Mouse (Mus musculus): ENCODE results near the gene Mertk.

DNA sequence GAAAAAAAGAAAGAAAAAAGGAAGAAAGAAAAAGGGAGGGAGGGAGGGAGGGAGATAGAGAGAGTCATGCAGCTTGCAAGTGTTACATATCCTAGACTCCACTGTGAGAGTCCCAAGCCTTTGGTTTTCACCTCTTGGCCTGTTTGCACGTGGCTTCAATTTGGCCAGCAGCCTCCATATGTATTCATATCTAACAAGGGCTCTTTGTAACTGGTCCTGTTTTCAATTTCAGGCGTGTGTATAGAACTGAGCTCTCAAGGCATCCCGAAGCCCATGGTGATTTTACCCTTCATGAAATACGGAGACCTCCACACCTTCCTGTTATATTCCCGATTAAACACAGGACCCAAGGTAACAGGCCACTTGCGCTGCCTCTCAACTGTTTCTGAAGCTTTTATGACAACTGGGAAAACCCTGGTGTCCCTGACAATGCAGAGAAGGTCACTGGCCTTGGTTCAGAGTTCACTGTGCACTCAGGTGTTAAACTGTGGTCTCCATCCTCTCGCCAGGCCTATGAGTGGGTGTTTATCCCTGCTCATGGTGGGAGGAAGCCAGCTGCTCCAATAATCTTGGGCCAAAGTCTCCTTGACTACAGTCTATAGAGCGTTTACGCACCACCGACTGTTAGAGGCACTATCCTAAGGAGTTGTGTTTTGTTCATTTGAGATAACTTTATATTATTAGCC, 85.0 kb downstream of the Mertk start:
- TF ChIP-seq GATA1 (IDR thresholded peaks at IDR 0.05; ENCODE audit: borderline replicate concordance, low read length): no peak
- TF ChIP-seq FLI1 (IDR thresholded peaks at IDR 0.05; ENCODE audit: low read length): no peak

All from megakaryocyte, embryonic 14.5 days (primary cell).